Mouse (Mus musculus): ENCODE measurements around the gene Serpine3. TPM values are rescaled to one million over a fixed set of nuclear protein-coding genes. Genes with fewer than 3 reads are reported as not detected.

Serpine3 gene
- polyA plus RNA-seq, 1 experiment from 2014 or later, result not detected

DNA sequence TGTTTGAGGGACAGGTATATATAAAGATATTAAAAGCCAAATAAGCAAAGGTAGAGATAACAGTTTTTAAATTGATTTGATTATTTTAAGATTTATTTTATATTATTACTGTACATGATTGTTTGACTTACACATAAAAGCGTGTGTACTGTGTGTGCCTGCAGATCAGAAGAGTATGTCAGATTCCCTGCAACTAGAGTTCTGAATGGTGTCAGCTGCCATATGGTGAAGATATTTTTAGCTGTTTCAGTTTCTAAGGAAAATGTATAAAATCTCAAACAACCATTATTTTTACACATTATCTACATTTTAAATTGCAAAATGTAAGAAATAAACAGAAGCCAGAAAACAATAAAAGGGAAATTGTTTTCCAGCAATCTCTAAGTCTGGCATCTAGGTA lies 58.2 kb downstream of the Serpine3 start:
- Histone ChIP-seq H3K9me3 (replicated peaks; ENCODE audit: control insufficient read depth, low read length) (no peaks in the 10 kb centered on the region), H3K27me3 (ENCODE audit: control insufficient read depth, insufficient read depth, low read length) (no peaks in the 10 kb centered on the region), H3K9ac (ENCODE audit: low read length) (no peak overlapping the region), H3K36me3 (ENCODE audit: control insufficient read depth, insufficient read depth, low read length) (no peaks in the 10 kb centered on the region), H3K27ac (ENCODE audit: low read length) (no peak overlapping the region), H3K4me2 (ENCODE audit: low read depth, low read length) (no peak overlapping the region), H3K4me3 (replicated peaks; ENCODE audit: low read length) (no peak overlapping the region), H3K4me1 (ENCODE audit: control insufficient read depth, insufficient read depth, low read length) (no peaks in the 10 kb centered on the region)
- 74% methylated on average over 1 of the region's 1 CpGs for WGBS
- ATAC-seq (ENCODE audit: insufficient read depth, low FRiP score), result no peak

- Histone ChIP-seq H3K36me3 (ENCODE audit: control insufficient read depth, insufficient read depth, low read length) (no peaks in the 10 kb centered on the region), H3K9ac (ENCODE audit: low read length) (no peak overlapping the region), H3K27ac (ENCODE audit: low read length) (no peak overlapping the region), H3K4me2 (ENCODE audit: low read depth, low read length) (no peak overlapping the region), H3K27me3 (ENCODE audit: control insufficient read depth, insufficient read depth, low read length) (no peaks in the 10 kb centered on the region), H3K4me3 (replicated peaks; ENCODE audit: low read length) (no peak overlapping the region), H3K4me1 (ENCODE audit: control insufficient read depth, insufficient read depth, low read length) (no peaks in the 10 kb centered on the region), H3K9me3 (replicated peaks; ENCODE audit: control insufficient read depth, low read length) (no peaks in the 10 kb centered on the region)
- ATAC-seq (ENCODE audit: insufficient read depth, low FRiP score), result no peak
Observed at GRCm38 (mm10) chr14:62724560-62724959, 61.1 kb downstream of the Serpine3 start.

DNA sequence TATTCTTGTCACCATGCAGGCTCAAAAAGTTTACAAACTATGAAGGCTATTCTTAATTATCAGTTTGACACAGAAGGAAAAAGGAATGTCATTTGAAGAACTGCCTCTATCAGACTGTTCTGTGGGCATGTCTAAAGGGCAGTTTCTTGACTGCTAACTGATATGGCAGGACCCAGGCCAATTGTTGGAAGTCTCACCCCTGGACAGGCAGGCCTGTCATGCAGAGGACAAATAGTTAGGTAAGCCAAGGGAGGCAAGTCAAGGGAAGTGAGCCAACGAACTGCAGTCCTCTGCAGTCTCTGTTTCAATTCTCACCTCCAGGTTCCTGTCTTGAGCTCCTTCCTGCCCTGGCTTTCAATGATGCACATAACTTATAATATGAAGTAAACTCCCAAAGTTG lies 68.4 kb downstream of the Serpine3 start:
- H3K4me3 ChIP-seq (replicated peaks; ENCODE audit: low read length), result no peak overlapping the region
- no peak for ATAC-seq (ENCODE audit: insufficient read depth, low FRiP score)
- H3K4me1 ChIP-seq (ENCODE audit: control insufficient read depth, insufficient read depth, low read length), result no peaks in the 10 kb centered on the region
- H3K27ac ChIP-seq (ENCODE audit: low read length), result no peak overlapping the region
- peaks cover 4% of the 10 kb centered on the region; the same call in 1 of the 2 replicates for H3K36me3 ChIP-seq (ENCODE audit: control insufficient read depth, insufficient read depth, low read length)
- H3K9me3 ChIP-seq (replicated peaks; ENCODE audit: control insufficient read depth, low read length), result no peaks in the 10 kb centered on the region
- no peak overlapping the region for H3K9ac ChIP-seq (ENCODE audit: low read length)
- H3K4me2 ChIP-seq (ENCODE audit: low read depth, low read length), result no peak overlapping the region
- no peaks in the 10 kb centered on the region for H3K27me3 ChIP-seq (ENCODE audit: control insufficient read depth, insufficient read depth, low read length)
- WGBS, result 68% methylated on average over 1 of the region's 1 CpGs

DNA sequence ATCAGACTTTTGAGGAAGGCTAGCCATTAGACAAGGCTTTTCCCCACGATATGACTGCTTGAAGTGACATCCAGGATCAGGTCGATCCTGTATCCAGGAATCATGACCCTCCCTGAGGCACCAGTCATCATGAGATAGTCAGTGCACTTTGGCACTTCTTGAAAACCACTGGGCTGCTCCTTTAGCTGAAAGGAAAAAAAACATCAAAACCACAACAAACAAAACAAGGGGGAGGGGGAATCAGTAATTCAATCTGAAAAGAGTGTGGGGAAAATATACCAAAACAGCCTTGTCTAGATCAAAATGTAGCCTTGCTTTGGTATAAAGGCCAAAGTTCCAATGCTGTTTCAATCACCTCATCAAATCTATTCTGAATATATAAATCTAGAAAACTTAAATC lies 70.2 kb downstream of the Serpine3 start:
- Histone ChIP-seq H3K4me1 (ENCODE audit: control insufficient read depth, insufficient read depth, low read length) (no peaks in the 10 kb centered on the region), H3K9ac (ENCODE audit: low read length) (no peak overlapping the region), H3K27me3 (ENCODE audit: control insufficient read depth, insufficient read depth, low read length) (no peaks in the 10 kb centered on the region), H3K36me3 (ENCODE audit: control insufficient read depth, insufficient read depth, low read length) (peaks cover 4% of the 10 kb centered on the region; the same call in 1 of the 2 replicates), H3K9me3 (replicated peaks; ENCODE audit: control insufficient read depth, low read length) (no peaks in the 10 kb centered on the region), H3K4me3 (replicated peaks; ENCODE audit: low read length) (no peak overlapping the region), H3K27ac (ENCODE audit: low read length) (no peak overlapping the region), H3K4me2 (ENCODE audit: low read depth, low read length) (no peak overlapping the region)
- no peak for ATAC-seq (ENCODE audit: insufficient read depth, low FRiP score)
- WGBS, result 76% methylated on average over 2 of the region's 2 CpGs

DNA sequence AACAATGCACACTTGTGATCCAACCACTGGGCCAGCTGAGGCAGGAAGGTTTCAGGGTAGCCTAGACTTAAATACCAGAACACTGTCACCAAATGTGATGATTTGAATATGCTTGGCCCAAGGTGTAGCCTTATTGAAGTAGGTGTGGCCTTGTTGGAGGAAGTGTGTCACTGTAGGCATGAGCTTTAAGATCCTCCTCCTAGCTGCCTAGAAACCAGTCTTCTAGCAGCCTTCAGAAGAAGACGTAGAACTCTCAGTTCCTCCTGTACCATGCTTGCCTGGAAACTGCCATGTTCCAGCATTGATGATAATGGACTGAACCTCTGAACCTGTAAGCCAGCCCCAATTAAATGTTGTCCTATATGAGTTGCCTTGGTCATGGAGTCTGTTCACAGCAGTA lies 72.2 kb downstream of the Serpine3 start:
- ATAC-seq (ENCODE audit: insufficient read depth, low FRiP score), result no peak
- H3K4me1 ChIP-seq (ENCODE audit: control insufficient read depth, insufficient read depth, low read length), result no peaks in the 10 kb centered on the region
- H3K4me3 ChIP-seq (replicated peaks; ENCODE audit: low read length), result no peak overlapping the region
- no peak overlapping the region for H3K27ac ChIP-seq (ENCODE audit: low read length)
- no peak overlapping the region for H3K9ac ChIP-seq (ENCODE audit: low read length)
- peaks cover 4% of the 10 kb centered on the region for H3K36me3 ChIP-seq (ENCODE audit: control insufficient read depth, insufficient read depth, low read length)
- no peaks in the 10 kb centered on the region for H3K27me3 ChIP-seq (ENCODE audit: control insufficient read depth, insufficient read depth, low read length)
- H3K4me2 ChIP-seq (ENCODE audit: low read depth, low read length), result no peak overlapping the region
- no peaks in the 10 kb centered on the region for H3K9me3 ChIP-seq (replicated peaks; ENCODE audit: control insufficient read depth, low read length)
- WGBS, result 90% methylated on average over 1 of the region's 1 CpGs

Other genes starting within 250 kb of the Serpine3 start
- gene Gucy1b2, start 207.4 kb upstream of the Serpine3 start, polyA plus RNA-seq (2015; fragmentation: Nextera tagmentation; extraction: Ambion mirVana), result 0.21 TPM in 1 of 2 replicates, not detected in the other
- 3.7 and 4.7 TPM in 2 replicates for gene Fam124a, start 107.9 kb upstream of the Serpine3 start, polyA plus RNA-seq (2015; fragmentation: Nextera tagmentation; extraction: Ambion mirVana)
- gene Gm4131, start 96.7 kb upstream of the Serpine3 start, polyA plus RNA-seq (2015; fragmentation: Nextera tagmentation; extraction: Ambion mirVana), result not detected in 2 replicates
- 17.2 and 20.4 TPM in 2 replicates for gene Ints6, start 97.5 kb downstream of the Serpine3 start, polyA plus RNA-seq (2015; fragmentation: Nextera tagmentation; extraction: Ambion mirVana)
- 6.4 and 7.2 TPM in 2 replicates for gene Wdfy2, start 174.0 kb downstream of the Serpine3 start, polyA plus RNA-seq (2015; fragmentation: Nextera tagmentation; extraction: Ambion mirVana)

All from stomach, embryonic 16.5 days (tissue).